Mouse (Mus musculus) ES-E14 (cell line): Measurements from ENCODE around the gene Dlg2. TPM values are rescaled to one million over a fixed set of nuclear protein-coding genes. Genes with fewer than 3 reads are reported as not detected.

Experiments
- DNase-seq: peaks from one replicate; pipeline ENCODE4 v3.0.0-alpha.2; 2013; ENCODE audit warnings: low read depth, low spot score
- H3K27ac ChIP-seq: 2 replicates; pipeline ENCODE4 v1.5.1; 2012; ENCODE audit warnings: low read depth, mild to moderate bottlenecking, low read length, moderate library complexity, mixed read lengths; ENCODE audit not compliant: poor library complexity, insufficient read depth, severe bottlenecking
- H3K36me3 ChIP-seq: 2 replicates; pipeline ENCODE4 v1.6.1; 2012; ENCODE audit warnings: mild to moderate bottlenecking, low read length, moderate library complexity, mixed read lengths; ENCODE audit not compliant: control insufficient read depth, poor library complexity, insufficient read depth, severe bottlenecking
- H3K4me1 ChIP-seq, 2 experiments: fragments of 150-350 bp in 1 of 2; sonication (generic) in 1 of 2; 2 replicates each; pipeline ENCODE4 v1.6.1; 2012; ENCODE audit warnings: low read length in 2 of 2, mild to moderate bottlenecking in 1 of 2, mixed read lengths in 1 of 2; ENCODE audit not compliant: control insufficient read depth in 2 of 2, insufficient read depth in 2 of 2, poor library complexity in 1 of 2
- H3K4me3 ChIP-seq, 2 experiments: fragments of 150-350 bp in 1 of 2; sonication (generic) in 1 of 2; 2 replicates each; pipeline ENCODE4 v1.5.1; 2012; ENCODE audit warnings: low read length in 2 of 2, low read depth in 1 of 2, mild to moderate bottlenecking in 1 of 2, mixed read lengths in 1 of 2; ENCODE audit not compliant: insufficient read depth in 1 of 2, poor library complexity in 1 of 2, severe bottlenecking in 1 of 2
- H3K9ac ChIP-seq: 2 replicates; pipeline ENCODE4 v1.6.1; 2012; ENCODE audit warnings: low read depth, mild to moderate bottlenecking, low read length, mixed read lengths; ENCODE audit not compliant: poor library complexity, insufficient read depth, severe bottlenecking
- H3K9me3 ChIP-seq: fragments of 150-350 bp; sonication (generic); 2 replicates; pipeline ENCODE4 v1.6.1; 2012; ENCODE audit warnings: low read depth, mild to moderate bottlenecking, low read length; ENCODE audit not compliant: control insufficient read depth, insufficient read depth
- CHD2 ChIP-seq: IDR thresholded peaks from 2 replicates; pipeline ENCODE4 v1.6.1; 2014; ENCODE audit warnings: mild to moderate bottlenecking, low read depth, low read length, inconsistent platforms
- HCFC1 ChIP-seq: IDR thresholded peaks from 2 replicates; pipeline ENCODE4 v1.6.1; 2012; ENCODE audit warnings: low read length, inconsistent platforms, borderline replicate concordance; ENCODE audit not compliant: insufficient read depth
- MAFK ChIP-seq: IDR thresholded peaks from 2 replicates; pipeline ENCODE4 v1.6.1; 2014; ENCODE audit warnings: mild to moderate bottlenecking, low read depth, low read length, inconsistent platforms; ENCODE audit not compliant: insufficient read depth
- ZC3H11A ChIP-seq: IDR thresholded peaks from 2 replicates; pipeline ENCODE4 v1.6.1; 2012; ENCODE audit warnings: low read depth, mild to moderate bottlenecking, inconsistent platforms, low read length, borderline replicate concordance
- ZNF384 ChIP-seq: IDR thresholded peaks from 2 replicates; pipeline ENCODE4 v1.6.1; 2012; ENCODE audit warnings: low read depth, low read length, inconsistent platforms
- in situ Hi-C, 2 experiments: fragments of 600-800 bp; cut with MboI; formaldehyde crosslinking; loops; one replicate each; pipeline ENCODE4 v1.15.1; 2025; ENCODE audit warnings: low sequenced_read_pairs in 2 of 2, inconsistent platforms in 1 of 2; ENCODE audit not compliant: unreplicated experiment in 2 of 2
- total RNA-seq: library from RNA; depleted of rRNA; stranded (reverse); fragments of 300-350 nt; gene quantifications from 2 replicates; pipeline ENCODE4 v1.2.3, GENCODE M21; 2012

Dlg2 gene
- total RNA-seq, 1 experiment, result 0.13 TPM

- in situ Hi-C loops, result no loop called here
- Histone ChIP-seq H3K9me3 (no peaks in the 10 kb centered on the region), H3K4me3 (no peak overlapping the region), H3K9ac (no peak overlapping the region), H3K4me1 (no peaks in the 10 kb centered on the region), H3K27ac (no peak overlapping the region), H3K36me3 (no peaks in the 10 kb centered on the region)
- TF ChIP-seq MAFK (no peak), CHD2 (no peak), HCFC1 (no peak), ZNF384 (no peak), ZC3H11A (no peak)
- no peak for DNase-seq
These were observed 1611.0 kb downstream of the Dlg2 start for GRCm38 (mm10) chr7:92087429-92087828.

DNA sequence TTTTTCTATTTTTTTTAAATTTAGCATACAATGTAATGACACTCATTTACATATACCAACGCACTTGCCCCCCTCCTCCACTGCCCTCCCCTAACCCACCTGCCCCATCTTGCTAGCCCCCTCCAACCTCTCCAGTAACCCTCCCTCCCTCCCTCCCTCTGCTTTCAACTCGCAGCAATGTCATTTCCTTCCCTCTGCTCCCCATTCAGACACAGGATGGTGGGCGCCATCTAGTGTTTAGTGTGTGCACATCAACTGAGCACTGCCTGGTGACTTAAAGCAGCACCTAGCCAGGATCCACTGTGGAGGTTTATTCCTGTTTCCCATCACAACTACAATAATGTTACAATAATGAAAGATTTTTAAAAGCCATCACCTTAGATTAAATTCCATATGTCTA, 1617.4 kb downstream of the Dlg2 start:
- Histone ChIP-seq H3K4me3 (no peak overlapping the region), H3K4me1 (no peaks in the 10 kb centered on the region), H3K27ac (no peak overlapping the region), H3K9me3 (no peaks in the 10 kb centered on the region), H3K9ac (no peak overlapping the region), H3K36me3 (no peaks in the 10 kb centered on the region)
- TF ChIP-seq HCFC1, result no peak
- TF ChIP-seq MAFK, result no peak
- 0 out of 2 replicates have a peak, but pooled peaks have one; percentile 6 for TF ChIP-seq ZC3H11A
- DNase-seq, result peak; percentile 35
- in situ Hi-C loops, result loop anchor here in 1 of 2 experiments (10.0 kb wide), 1 partner anchor 451 kb away; no protein-coding TSS in a partner anchor

GRCm38 (mm10) chr7:92095198-92095597, 1618.7 kb downstream of the Dlg2 start:
- Histone ChIP-seq H3K36me3 (no peaks in the 10 kb centered on the region), H3K4me1 (no peaks in the 10 kb centered on the region), H3K9ac (no peak overlapping the region), H3K9me3 (no peaks in the 10 kb centered on the region), H3K4me3 (no peak overlapping the region), H3K27ac (no peak overlapping the region)
- in situ Hi-C loops, result loop anchor here in 1 of 2 experiments (10.0 kb wide), 1 partner anchor 450 kb away; no protein-coding TSS in a partner anchor
- TF ChIP-seq ZC3H11A (no peak), MAFK (no peak), CHD2 (no peak), ZNF384 (no peak), HCFC1 (no peak)
- no peak for DNase-seq

GRCm38 (mm10) chr7:92100847-92101246, 1624.4 kb downstream of the Dlg2 start:
- no peaks in the 10 kb centered on the region for H3K9me3 ChIP-seq
- no peak overlapping the region for H3K9ac ChIP-seq
- no peaks in the 10 kb centered on the region for H3K4me1 ChIP-seq
- no peak for DNase-seq
- in situ Hi-C loops, result loop anchor here (10.0 to 25.0 kb wide), 3 partner anchors 224 to 311 kb away; no protein-coding TSS in a partner anchor
- H3K36me3 ChIP-seq, result no peaks in the 10 kb centered on the region
- TF ChIP-seq MAFK (no peak), CHD2 (no peak), HCFC1 (no peak), ZNF384 (no peak), ZC3H11A (no peak)
- no peak overlapping the region for H3K27ac ChIP-seq
- no peak overlapping the region for H3K4me3 ChIP-seq

GRCm38 (mm10) chr7:92102892-92103543, 1626.5 kb downstream of the Dlg2 start:
- in situ Hi-C loops, result loop anchor here (10.0 to 25.0 kb wide), 3 partner anchors 222 to 309 kb away; no protein-coding TSS in a partner anchor
- H3K9me3 ChIP-seq, result no peaks in the 10 kb centered on the region
- H3K9ac ChIP-seq, result no peak overlapping the region
- no peak overlapping the region for H3K27ac ChIP-seq
- H3K4me3 ChIP-seq, result no peak overlapping the region
- DNase-seq, result peak; percentile 42
- H3K4me1 ChIP-seq, result no peaks in the 10 kb centered on the region
- no peak for TF ChIP-seq HCFC1
- no peak for TF ChIP-seq MAFK
- peak; percentile 74 for TF ChIP-seq ZC3H11A
- no peak for TF ChIP-seq ZNF384
- no peaks in the 10 kb centered on the region for H3K36me3 ChIP-seq
